Mouse (Mus musculus): Measurements from ENCODE around the gene Tnfsf4. TPM values are rescaled to one million over a fixed set of nuclear protein-coding genes. Genes with fewer than 3 reads are reported as not detected.

Tnfsf4 gene
- total and polyA plus RNA-seq, 3 experiments, result not detected

GRCm38 (mm10) chr1:161452250-161452649, 57.0 kb downstream of the Tnfsf4 start:
- DNase-seq, result no peak

DNA sequence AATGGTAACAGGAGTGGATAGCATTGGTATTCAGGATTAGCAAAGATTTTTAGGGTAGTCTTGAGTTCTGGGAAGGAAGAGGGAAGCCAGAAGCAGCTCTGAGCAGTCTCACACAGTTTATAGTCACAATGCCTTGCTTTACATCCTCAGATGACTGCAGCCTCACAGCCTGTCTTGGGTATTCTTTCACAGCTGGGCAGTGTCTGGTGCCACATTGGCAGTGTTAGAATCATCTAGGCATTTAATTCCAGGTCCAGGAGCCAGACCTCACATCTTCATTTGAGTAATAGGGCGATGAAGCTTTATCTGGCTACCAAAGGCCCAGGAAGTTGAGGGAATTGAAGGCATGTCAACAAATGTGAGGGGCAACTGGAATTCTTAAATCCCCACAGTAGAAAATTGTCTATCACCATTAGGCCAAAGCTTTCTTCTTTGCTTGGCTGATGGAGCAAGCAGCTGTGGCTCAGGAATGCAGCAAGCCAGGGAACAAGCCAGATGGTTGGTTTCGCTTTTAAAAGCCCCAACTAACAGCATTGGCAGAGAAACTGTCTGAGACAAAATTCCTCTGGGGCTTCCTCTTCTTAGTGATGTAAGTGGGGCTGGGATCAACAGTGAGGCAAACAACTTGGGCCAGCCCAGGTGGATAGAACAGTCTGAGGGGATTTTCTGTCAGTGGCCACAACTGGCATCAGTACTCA, 68.3 kb downstream of the Tnfsf4 start:
- peak; percentile 13 for DNase-seq

Other genes starting within 250 kb of the Tnfsf4 start
- gene Tex50, start 236.1 kb upstream of the Tnfsf4 start, total RNA-seq (2021), result not detected
- not detected in 2 replicates for gene Tex50, start 236.1 kb upstream of the Tnfsf4 start, polyA plus RNA-seq (2012; rRNA removed)
- 100 to 1,000 TPM; 283 to 597 TPM for gene Prdx6, start 144.2 kb upstream of the Tnfsf4 start, total RNA-seq (2021)
- 103 and 130 TPM in 2 replicates for gene Prdx6, start 144.2 kb upstream of the Tnfsf4 start, polyA plus RNA-seq (2012; rRNA removed)
- gene Tnfsf18, start 99.2 kb downstream of the Tnfsf4 start, total RNA-seq (2021), result not detected
- gene Tnfsf18, start 99.2 kb downstream of the Tnfsf4 start, polyA plus RNA-seq (2012; rRNA removed), result not detected in 2 replicates